Mouse (Mus musculus): ENCODE data around the gene Tmem44. TPM values are rescaled to one million over a fixed set of nuclear protein-coding genes. Genes with fewer than 3 reads are reported as not detected.

Tmem44 gene
- polyA plus RNA-seq, 1 experiment, result 20.8 TPM

DNA sequence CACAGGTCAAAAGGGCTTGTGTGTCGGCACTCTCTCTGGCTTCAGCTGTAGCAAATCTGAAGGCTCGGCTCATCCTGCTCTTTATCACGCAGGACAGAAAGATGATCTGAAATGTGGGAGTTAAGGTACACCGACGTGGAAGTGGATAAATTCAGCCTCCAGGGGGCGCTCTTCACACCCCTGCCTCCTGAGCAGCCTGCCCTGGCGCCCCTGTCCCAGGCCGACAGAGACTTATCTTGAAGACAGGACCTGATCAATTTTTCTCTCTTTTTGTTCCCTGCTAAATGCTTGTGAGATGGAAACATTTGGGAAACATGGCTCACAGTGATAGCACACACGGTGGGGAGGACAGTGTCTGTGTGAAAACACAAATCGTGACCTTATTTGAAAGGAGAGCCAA lies 11.2 kb downstream of the Tmem44 start:
- WGBS, result 22% methylated on average over 10 of the region's 10 CpGs
- no peaks in the 10 kb centered on the region for H3K27me3 ChIP-seq (ENCODE audit: control insufficient read depth, insufficient read depth, low read length)
- peak; percentile 59; the same call in 1 of the 2 replicates for TF ChIP-seq CTCF (IDR thresholded peaks at IDR 0.05; ENCODE audit: borderline replicate concordance, insufficient read depth, low read depth, low read length)
- no peak for TF ChIP-seq POLR2A (IDR thresholded peaks at IDR 0.05; ENCODE audit: borderline replicate concordance, insufficient read depth, low read length)
- no peaks in the 10 kb centered on the region for H3K4me1 ChIP-seq (ENCODE audit: control insufficient read depth, insufficient read depth, low read length)
- DNase-seq, result peak in 1 of 2 experiments; percentile 34
- no peak overlapping the region for H3K27ac ChIP-seq (ENCODE audit: insufficient read depth, low read length)
- H3K4me3 ChIP-seq (replicated peaks; ENCODE audit: insufficient read depth, low read depth, low read length), result no peak overlapping the region

DNA sequence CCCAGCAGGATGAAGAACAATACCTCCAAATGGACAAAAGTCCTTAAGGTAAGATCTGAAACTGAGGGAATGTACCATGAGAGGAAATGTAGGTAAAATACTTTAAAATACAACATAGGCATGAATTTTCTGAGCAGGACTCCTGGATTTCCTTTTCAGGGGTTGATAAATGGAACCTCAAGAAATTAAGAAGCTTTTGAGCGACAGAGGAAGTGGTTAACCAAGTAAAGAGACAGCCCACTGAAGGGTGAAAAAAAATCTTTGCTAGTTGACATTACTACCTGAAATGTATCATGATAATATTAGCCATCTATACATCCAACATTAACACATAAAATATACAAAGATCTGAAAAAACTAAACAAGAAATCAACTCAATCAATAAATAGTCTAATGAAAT lies 15.6 kb downstream of the Tmem44 start:
- Histone ChIP-seq H3K27ac (ENCODE audit: insufficient read depth, low read length) (no peak overlapping the region), H3K27me3 (ENCODE audit: control insufficient read depth, insufficient read depth, low read length) (no peaks in the 10 kb centered on the region), H3K4me1 (ENCODE audit: control insufficient read depth, insufficient read depth, low read length) (peaks cover 3% of the 10 kb centered on the region; the same call in 1 of the 2 replicates), H3K4me3 (replicated peaks; ENCODE audit: insufficient read depth, low read depth, low read length) (no peak overlapping the region)
- TF ChIP-seq POLR2A (IDR thresholded peaks at IDR 0.05; ENCODE audit: borderline replicate concordance, insufficient read depth, low read length), result no peak
- no peak for TF ChIP-seq CTCF (IDR thresholded peaks at IDR 0.05; ENCODE audit: borderline replicate concordance, insufficient read depth, low read depth, low read length)
- 96% methylated on average over 1 of the region's 1 CpGs for WGBS
- DNase-seq, result no peak

DNA sequence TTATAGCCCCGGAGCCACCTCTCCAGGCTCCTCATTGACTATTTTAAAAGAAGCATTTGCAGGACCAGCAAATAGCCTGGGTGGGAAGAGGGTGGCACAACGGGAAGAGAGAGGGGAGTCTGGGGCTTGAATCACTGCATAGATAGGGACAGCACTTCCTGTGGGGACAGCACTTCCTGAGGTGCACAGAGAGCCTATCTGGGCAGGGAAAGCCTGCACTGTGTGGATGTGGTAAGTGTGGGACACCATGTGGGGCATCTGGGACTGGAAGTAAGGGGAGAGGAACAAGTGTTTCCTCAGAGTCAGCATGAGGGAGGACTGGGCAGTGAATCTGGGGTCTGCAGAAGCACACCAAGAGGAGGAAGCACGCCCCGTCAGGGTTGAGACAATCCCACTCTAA lies 17.1 kb downstream of the Tmem44 start:
- no peak for TF ChIP-seq POLR2A (IDR thresholded peaks at IDR 0.05; ENCODE audit: borderline replicate concordance, insufficient read depth, low read length)
- TF ChIP-seq CTCF (IDR thresholded peaks at IDR 0.05; ENCODE audit: borderline replicate concordance, insufficient read depth, low read depth, low read length), result no peak
- peaks cover 3% of the 10 kb centered on the region; the same call in 1 of the 2 replicates for H3K4me1 ChIP-seq (ENCODE audit: control insufficient read depth, insufficient read depth, low read length)
- 68% methylated on average over 4 of the region's 4 CpGs for WGBS
- H3K4me3 ChIP-seq (replicated peaks; ENCODE audit: insufficient read depth, low read depth, low read length), result no peak overlapping the region
- no peak overlapping the region for H3K27ac ChIP-seq (ENCODE audit: insufficient read depth, low read length)
- no peak for DNase-seq
- H3K27me3 ChIP-seq (ENCODE audit: control insufficient read depth, insufficient read depth, low read length), result no peaks in the 10 kb centered on the region

DNA sequence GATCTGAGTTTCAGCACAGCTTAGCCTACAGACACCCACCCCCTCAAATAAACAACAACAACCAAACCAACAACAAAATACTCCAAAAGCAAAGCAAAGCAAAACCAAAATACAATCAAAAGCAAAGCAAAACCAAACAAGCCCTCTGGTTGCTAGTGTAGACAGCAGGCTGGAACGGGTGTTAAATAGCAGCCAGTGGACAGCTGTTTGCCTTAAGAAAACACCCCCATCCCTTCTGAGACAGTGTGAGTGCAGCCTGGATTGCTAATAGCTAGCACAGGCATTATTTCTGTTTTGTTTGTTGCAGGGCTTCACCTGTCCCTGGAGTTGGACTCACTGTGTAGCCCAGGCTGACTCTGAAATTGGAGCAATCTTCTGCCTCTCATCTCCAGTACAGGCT lies 17.7 kb downstream of the Tmem44 start:
- Histone ChIP-seq H3K4me3 (replicated peaks; ENCODE audit: insufficient read depth, low read depth, low read length) (no peak overlapping the region), H3K27ac (ENCODE audit: insufficient read depth, low read length) (no peak overlapping the region), H3K4me1 (ENCODE audit: control insufficient read depth, insufficient read depth, low read length) (peaks cover 3% of the 10 kb centered on the region; the same call in 1 of the 2 replicates), H3K27me3 (ENCODE audit: control insufficient read depth, insufficient read depth, low read length) (no peaks in the 10 kb centered on the region)
- TF ChIP-seq POLR2A (IDR thresholded peaks at IDR 0.05; ENCODE audit: borderline replicate concordance, insufficient read depth, low read length) (no peak), CTCF (IDR thresholded peaks at IDR 0.05; ENCODE audit: borderline replicate concordance, insufficient read depth, low read depth, low read length) (no peak)
- no peak for DNase-seq
- WGBS, result 80% methylated on average over 1 of the region's 1 CpGs

DNA sequence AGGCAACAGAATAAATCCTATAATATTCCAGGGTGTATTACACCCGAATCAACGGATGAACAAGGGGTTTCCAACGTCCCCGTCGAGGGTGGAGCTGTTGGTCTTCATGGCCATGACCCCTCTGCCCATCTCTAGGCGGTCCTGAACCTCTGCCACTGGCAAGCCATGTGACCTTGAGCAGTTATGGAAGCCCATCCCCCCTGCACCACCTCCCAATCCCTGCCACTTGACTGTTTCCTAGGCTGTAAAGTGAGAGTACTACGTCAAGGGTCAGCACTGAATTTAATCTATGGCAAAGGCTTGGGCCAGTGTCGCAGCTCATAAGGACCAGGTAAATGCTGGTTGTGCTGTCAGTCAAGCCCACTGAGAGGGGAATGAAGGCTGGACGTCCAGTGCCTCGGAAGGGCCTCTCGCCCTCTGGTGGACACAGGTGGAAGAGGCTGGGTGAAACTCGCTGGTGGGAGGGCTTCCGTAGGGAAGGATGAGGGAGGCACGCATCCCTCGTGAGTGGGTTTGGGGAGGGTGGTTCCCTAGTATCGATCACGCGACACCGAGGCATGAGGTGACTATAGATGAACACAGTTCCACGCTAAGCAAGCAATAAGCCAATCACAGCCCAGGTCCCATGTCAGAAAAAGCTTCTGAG lies 18.8 kb downstream of the Tmem44 start:
- peaks cover 3% of the 10 kb centered on the region; the same call in 1 of the 2 replicates for H3K4me1 ChIP-seq (ENCODE audit: control insufficient read depth, insufficient read depth, low read length)
- H3K4me3 ChIP-seq (replicated peaks; ENCODE audit: insufficient read depth, low read depth, low read length), result no peak overlapping the region
- DNase-seq, result peak in 1 of 2 experiments; percentile 33
- TF ChIP-seq POLR2A (IDR thresholded peaks at IDR 0.05; ENCODE audit: borderline replicate concordance, insufficient read depth, low read length) (no peak), CTCF (IDR thresholded peaks at IDR 0.05; ENCODE audit: borderline replicate concordance, insufficient read depth, low read depth, low read length) (peak; percentile 70)
- no peak overlapping the region for H3K27ac ChIP-seq (ENCODE audit: insufficient read depth, low read length)
- H3K27me3 ChIP-seq (ENCODE audit: control insufficient read depth, insufficient read depth, low read length), result no peaks in the 10 kb centered on the region
- 30% methylated on average over 20 of the region's 20 CpGs for WGBS

DNA sequence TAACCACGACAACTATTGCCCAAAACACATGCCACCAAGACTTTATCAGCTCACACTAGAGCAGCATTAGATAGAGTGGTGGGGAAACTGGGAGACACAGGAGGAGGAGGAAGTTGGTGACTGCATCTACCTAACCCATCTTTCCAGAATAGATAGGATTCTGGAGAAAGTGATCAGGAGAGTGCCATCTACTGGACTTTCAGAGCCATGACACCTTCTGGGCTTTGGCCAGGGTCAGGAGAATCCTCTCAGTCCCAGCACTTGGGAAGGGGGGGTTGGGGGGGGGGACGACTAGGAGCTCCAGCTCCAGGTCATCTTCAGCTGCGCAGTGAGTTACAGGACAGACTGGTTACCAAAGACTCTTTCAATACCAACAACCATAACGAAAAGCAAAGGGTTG lies 19.8 kb downstream of the Tmem44 start:
- Histone ChIP-seq H3K4me1 (ENCODE audit: control insufficient read depth, insufficient read depth, low read length) (peaks cover 3% of the 10 kb centered on the region; the same call in 1 of the 2 replicates), H3K27me3 (ENCODE audit: control insufficient read depth, insufficient read depth, low read length) (no peaks in the 10 kb centered on the region), H3K27ac (ENCODE audit: insufficient read depth, low read length) (no peak overlapping the region), H3K4me3 (replicated peaks; ENCODE audit: insufficient read depth, low read depth, low read length) (no peak overlapping the region)
- no peak for TF ChIP-seq POLR2A (IDR thresholded peaks at IDR 0.05; ENCODE audit: borderline replicate concordance, insufficient read depth, low read length)
- peak; percentile 56; the same call in 1 of the 2 replicates for TF ChIP-seq CTCF (IDR thresholded peaks at IDR 0.05; ENCODE audit: borderline replicate concordance, insufficient read depth, low read depth, low read length)
- WGBS, result 48% methylated on average over 4 of the region's 4 CpGs
- peak in 1 of 2 experiments; percentile 27 for DNase-seq

DNA sequence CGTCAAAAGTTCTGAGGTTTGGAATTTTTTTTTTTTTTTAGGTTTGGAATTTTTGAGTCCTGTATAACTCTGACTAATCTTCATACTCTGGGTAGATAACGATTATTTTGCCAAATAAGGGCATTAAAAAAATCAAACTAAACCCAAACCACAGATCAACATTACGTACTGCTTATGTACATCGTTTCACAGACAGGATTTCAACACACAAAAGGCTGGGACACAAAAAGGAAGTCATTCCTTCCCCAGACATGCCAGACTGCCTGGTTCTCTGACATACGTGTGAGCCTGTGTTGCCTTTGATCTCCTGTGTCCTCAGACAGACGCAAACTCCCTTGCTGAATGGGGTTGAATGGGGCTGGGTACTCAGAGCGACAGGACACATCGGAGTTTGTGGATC lies 22.3 kb downstream of the Tmem44 start:
- Histone ChIP-seq H3K4me1 (ENCODE audit: control insufficient read depth, insufficient read depth, low read length) (peaks cover 3% of the 10 kb centered on the region; the same call in 1 of the 2 replicates), H3K4me3 (replicated peaks; ENCODE audit: insufficient read depth, low read depth, low read length) (no peak overlapping the region), H3K27ac (ENCODE audit: insufficient read depth, low read length) (no peak overlapping the region), H3K27me3 (ENCODE audit: control insufficient read depth, insufficient read depth, low read length) (no peaks in the 10 kb centered on the region)
- 92% methylated on average over 8 of the region's 8 CpGs for WGBS
- no peak for TF ChIP-seq CTCF (IDR thresholded peaks at IDR 0.05; ENCODE audit: borderline replicate concordance, insufficient read depth, low read depth, low read length)
- no peak for TF ChIP-seq POLR2A (IDR thresholded peaks at IDR 0.05; ENCODE audit: borderline replicate concordance, insufficient read depth, low read length)
- no peak for DNase-seq

DNA sequence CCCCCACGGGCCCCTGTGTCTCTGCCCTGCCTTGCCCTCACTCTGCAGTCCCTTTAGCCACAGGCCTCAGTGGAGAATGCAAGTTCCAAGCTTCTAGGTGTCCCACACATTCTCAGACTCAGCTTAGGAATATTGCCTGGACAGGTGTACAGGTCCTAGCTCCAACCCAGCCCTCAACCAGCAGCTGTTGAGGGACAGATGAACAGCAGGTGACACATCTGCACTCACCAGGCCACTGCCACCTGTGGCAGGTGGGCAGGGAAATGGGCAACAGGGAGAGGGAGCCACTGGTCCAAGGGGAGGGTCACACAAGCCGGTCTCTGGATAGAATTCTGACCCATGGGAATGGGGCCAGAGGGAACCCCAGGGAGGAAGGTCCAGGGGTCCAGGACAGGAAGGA lies 22.8 kb downstream of the Tmem44 start:
- 56% methylated on average over 2 of the region's 2 CpGs for whole genome bisulfite sequencing
- H3K4me1 ChIP-seq (ENCODE audit: control insufficient read depth, insufficient read depth, low read length), result peaks cover 3% of the 10 kb centered on the region; the same call in 1 of the 2 replicates
- TF ChIP-seq POLR2A (IDR thresholded peaks at IDR 0.05; ENCODE audit: borderline replicate concordance, insufficient read depth, low read length) (no peak), CTCF (IDR thresholded peaks at IDR 0.05; ENCODE audit: borderline replicate concordance, insufficient read depth, low read depth, low read length) (no peak)
- no peaks in the 10 kb centered on the region for H3K27me3 ChIP-seq (ENCODE audit: control insufficient read depth, insufficient read depth, low read length)
- H3K27ac ChIP-seq (ENCODE audit: insufficient read depth, low read length), result no peak overlapping the region
- DNase-seq, result no peak
- H3K4me3 ChIP-seq (replicated peaks; ENCODE audit: insufficient read depth, low read depth, low read length), result no peak overlapping the region

Measured in cerebellum, adult 2 months (tissue).